Mouse (Mus musculus): Measurements from ENCODE around the gene Crat. TPM values are rescaled to one million over a fixed set of nuclear protein-coding genes. Genes with fewer than 3 reads are reported as not detected.

Gene Crat
- polyA plus RNA-seq (2012; rRNA removed; ENCODE audit: low replicate concordance), result 263 and 268 TPM in 2 replicates

DNA sequence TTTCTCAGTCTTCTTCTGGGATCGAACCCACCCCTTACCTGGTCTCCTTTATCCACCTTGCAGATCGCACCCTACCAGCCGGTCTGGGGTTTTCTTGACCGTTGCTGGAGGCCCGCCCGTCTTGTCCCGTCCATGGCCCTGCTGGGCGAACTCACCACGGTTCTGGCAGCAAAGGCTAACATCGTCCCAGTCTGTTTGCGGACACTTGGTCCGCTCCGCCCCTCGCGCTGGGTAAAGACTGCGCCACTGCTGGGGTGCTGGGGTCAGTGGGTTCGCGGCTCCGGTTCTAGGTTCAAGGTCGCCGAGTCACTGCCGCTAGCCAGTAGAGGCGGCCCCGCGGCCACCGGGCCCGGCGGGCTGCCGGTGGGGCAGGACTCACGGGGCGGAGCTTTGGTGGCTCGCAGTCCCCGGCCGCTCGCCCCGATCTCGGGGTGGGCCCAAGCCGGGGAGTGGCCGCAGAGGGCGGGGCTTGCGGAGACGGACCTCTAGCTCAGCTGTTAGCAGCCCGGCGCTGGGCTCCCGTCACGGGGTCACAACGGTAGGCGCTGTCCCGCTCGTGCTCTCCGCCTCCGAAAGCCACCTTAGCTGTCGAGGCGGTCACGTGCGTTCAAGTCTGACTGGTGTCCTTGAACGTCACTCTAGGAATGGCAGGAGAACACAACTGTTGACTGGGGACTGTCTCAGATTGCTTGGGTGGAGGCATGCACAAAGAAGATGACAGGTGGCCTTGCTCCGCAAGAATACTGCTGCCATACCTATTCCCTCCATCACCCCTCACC lies at the start of gene Crat:
Gene Crat, minus strand, starts transcription at position 657 of the 779 bp plus-strand sequence.

DNA sequence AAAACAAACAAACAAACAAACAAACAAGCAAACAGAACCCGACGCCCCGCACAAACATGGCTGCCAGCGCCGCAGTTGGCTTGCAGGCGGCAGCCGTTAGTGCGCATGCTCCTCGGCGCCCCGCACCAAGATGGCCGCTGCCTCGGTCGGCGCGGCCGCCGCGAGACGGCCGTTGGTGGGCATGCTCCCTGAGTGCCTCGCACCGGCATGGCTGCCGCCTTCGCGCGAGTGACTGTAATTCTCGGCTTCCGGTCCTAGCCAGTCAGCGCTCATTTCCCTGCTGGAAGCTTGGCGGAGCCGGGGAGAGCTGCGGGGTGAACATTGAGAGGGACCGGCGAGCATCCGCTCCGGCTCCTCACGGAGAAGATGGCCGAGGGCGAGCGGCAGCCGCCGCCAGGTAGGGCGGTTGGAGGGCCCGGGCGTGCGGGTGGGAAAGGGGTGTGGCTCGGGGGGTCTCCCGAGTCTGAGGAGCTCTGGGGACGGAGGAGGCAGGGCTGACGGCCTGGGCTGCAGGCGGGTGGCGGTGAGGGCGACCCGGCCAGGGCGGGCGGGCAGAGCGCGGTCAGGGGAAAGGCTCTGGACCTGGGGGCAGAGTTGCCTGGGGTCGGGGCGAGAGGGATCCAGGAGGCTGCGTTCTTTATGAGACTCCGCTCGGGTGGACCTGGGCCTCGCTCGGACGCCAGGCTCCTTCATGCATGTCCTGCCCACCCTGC lies 479 bp upstream of the Crat start, which contains the start of gene Ptpa:
Gene Ptpa, plus strand, starts transcription at position 104 of the 713 bp plus-strand sequence.

DNA sequence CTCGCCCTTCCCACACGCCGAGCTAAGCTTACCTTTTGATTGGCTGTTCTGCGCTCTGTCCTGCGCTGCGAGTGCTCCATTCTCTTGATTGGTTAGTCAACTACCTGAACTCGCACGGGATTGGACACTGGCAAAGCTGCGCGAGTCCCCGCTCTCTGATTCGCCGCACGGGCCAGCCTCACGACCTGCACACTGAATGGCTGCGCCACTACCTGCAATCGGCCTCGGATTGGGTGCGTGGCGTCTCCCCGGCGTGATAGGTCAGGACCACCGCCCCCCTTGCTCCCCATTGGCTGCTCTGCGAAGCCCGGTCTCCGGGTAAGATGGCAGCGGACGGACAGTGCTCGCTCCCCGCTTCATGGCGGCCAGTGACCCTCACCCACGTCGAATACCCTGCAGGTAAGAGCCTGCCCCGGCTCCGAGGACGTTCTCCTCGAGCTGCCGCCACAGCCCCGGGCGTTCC lies 23.5 kb downstream of the Crat start, which contains the start of gene Dolpp1:
Gene Dolpp1, plus strand, starts transcription at position 141 of the 463 bp plus-strand sequence.

DNA sequence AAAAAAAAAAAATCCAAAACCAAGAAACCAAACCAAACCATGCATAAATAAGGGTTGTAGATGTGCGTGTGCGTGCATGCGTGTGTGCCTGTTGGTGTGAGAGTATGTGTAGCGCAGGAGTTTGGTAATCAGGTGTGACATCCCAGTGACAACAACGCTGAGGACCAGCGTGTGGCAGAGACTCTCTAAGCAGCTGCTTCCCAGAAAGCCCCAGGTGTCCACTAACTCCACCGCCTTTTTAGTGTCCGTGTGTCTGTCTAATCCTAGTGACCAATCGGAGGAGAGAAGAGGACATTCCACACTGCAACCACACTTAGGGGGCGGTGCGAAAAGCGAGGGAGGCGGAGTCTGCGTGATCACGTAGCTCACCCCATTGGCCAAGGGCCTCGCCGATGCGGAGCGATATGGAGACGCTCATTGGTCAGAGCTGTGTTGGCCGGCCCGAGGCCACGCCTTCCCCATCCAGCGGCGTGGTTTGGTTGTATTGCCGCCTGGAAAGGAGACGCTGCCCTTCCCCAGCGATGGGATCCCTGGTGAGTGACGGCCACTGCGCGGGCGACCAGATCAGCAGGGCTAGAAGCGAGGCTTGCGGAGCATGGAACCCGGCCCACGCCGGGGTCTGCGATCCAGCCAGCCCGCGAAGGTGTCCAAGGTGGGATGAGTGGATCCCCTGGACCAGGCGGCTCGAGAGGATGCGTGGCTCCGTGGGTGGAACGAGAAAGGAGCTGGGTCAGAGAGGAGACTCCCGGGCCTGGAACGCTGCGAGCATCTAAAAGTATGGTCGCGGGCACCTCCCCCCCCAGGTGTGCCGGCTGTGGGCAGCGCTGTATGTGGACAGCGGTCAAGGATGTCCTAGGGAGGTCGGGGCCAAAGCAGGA lies 51.6 kb downstream of the Crat start, which contains the start of gene Miga2:
Gene Miga2, plus strand, starts transcription at position 461 of the 878 bp plus-strand sequence.

DNA sequence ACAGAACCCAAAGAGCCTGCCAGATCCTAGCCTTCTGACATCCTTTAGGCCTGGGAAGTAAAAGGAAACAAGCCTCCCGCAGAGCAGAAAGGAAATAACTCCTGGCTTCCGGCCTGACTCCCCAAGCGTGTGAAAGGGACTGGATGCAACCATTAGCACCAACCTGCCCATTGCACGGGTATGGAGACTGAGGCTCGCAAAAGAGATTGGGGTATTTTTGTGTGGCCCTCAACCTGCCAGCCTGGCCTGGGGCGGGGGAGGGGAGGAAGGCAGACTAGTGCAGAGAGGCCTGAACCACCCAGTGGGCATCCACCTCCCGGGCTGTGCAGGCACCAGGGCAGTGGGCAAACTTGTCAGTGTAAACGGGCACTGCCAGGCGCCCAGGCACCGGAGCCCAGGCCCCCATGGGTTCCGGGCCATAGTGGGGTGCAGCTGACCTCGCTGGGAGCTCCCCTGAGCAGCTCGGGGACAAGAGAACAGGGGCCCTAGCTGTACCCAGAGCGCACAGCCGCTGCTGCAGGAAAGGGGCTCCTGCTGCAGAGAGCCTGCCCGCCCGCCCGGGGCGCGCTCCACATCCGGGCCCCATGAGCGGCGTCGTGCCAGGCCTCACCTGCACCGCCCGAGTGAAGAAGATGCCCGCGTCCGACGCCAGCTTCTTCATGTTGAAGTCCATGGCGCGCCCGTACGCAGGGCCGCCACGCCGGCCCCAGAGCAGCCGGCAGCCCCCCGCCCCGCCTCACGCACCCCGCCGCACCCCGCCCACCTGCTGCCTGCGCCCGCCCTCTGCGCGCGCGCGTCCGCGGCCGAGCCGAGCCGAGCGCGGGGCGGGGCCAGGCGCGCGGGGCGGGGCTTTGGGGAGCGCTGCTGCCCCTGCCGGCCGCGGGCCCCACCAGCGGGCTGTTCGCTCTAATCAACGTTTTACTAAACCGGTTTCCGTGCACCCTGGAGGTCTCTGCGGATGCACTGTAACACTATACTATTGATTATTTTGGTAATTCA lies 56.8 kb downstream of the Crat start, which contains the start of gene Sh3glb2:
Gene Sh3glb2, minus strand, starts transcription at position 805 of the 999 bp plus-strand sequence.

Other genes starting within 250 kb of the Crat start
- 88.4 and 254 TPM in 2 replicates for gene Endog, start 244.3 kb downstream of the Crat start, polyA plus RNA-seq (2012; rRNA removed; ENCODE audit: low replicate concordance)
- 19.1 and 20.7 TPM in 2 replicates for gene Spout1, start 237.4 kb downstream of the Crat start, polyA plus RNA-seq (2012; rRNA removed; ENCODE audit: low replicate concordance)
- 33.7 and 56.0 TPM in 2 replicates for gene Kyat1, start 210.0 kb downstream of the Crat start, polyA plus RNA-seq (2012; rRNA removed; ENCODE audit: low replicate concordance)
- gene Lrrc8a, start 178.1 kb downstream of the Crat start, polyA plus RNA-seq (2012; rRNA removed; ENCODE audit: low replicate concordance), result 15.3 and 19.6 TPM in 2 replicates
- 2.6 and 3.4 TPM in 2 replicates for gene Gm28035, start 175.2 kb downstream of the Crat start, polyA plus RNA-seq (2012; rRNA removed; ENCODE audit: low replicate concordance)
- gene Phyhd1, start 149.6 kb downstream of the Crat start, polyA plus RNA-seq (2012; rRNA removed; ENCODE audit: low replicate concordance), result 4.4 and 5.9 TPM in 2 replicates
- gene Gm28038, start 134.8 kb downstream of the Crat start, polyA plus RNA-seq (2012; rRNA removed; ENCODE audit: low replicate concordance), result not detected in 2 replicates
- 14.6 and 20.2 TPM in 2 replicates for gene Dolk, start 129.5 kb downstream of the Crat start, polyA plus RNA-seq (2012; rRNA removed; ENCODE audit: low replicate concordance)
- gene Nup188, start 129.4 kb downstream of the Crat start, polyA plus RNA-seq (2012; rRNA removed; ENCODE audit: low replicate concordance), result 27.0 and 29.2 TPM in 2 replicates
- 149 and 156 TPM in 2 replicates for gene Sh3glb2, start 56.5 kb downstream of the Crat start, polyA plus RNA-seq (2012; rRNA removed; ENCODE audit: low replicate concordance)
- gene Miga2, start 51.6 kb downstream of the Crat start, polyA plus RNA-seq (2012; rRNA removed; ENCODE audit: low replicate concordance), result 45.6 and 46.8 TPM in 2 replicates
- gene Dolpp1, start 23.6 kb downstream of the Crat start, polyA plus RNA-seq (2012; rRNA removed; ENCODE audit: low replicate concordance), result 157 and 199 TPM in 2 replicates
- gene Ptpa, start 226 bp upstream of the Crat start, polyA plus RNA-seq (2012; rRNA removed; ENCODE audit: low replicate concordance), result 138 and 167 TPM in 2 replicates
- 8.5 and 16.1 TPM in 2 replicates for gene Ier5l, start 58.4 kb upstream of the Crat start, polyA plus RNA-seq (2012; rRNA removed; ENCODE audit: low replicate concordance)
- gene Cstad, start 179.2 kb upstream of the Crat start, polyA plus RNA-seq (2012; rRNA removed; ENCODE audit: low replicate concordance), result 0.85 TPM in 1 of 2 replicates, not detected in the other